7 mouse cellular contexts compared by ENCODE assay signal in the genomic region with DNA sequence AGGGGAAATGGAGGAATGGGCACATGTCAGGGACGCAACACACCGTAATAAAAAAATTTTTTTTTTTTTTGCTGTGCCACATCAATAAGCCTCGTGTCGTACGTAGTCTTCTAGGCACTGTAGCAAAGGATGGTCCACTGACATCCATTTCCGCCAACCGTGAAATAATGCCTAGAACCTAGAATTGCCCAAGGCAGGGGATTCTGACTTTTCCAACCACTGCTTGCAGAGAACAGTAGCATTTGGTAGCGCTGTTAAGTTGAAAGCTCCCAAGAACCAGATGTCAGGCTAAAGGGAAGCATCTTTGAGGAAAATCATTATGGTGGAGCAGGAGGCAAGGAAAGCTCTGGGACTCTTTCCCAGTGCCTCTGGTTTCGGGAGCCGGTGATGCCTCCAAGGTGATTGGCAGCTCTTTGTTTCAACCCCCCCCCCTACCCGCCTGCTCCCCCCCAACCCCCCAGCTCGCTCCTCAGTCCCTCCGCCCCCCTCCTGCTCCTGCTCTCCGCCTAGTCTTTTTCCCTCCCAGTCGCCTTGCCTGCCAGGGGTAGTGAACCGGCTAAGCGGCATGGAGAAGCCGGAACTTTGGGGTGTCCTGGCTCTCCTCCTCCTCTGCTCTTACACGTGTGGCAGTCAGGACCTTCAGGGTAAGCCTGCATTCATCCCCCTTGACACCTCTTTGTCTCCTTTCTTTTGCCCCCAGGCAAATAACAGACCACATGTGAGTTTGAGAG. TPM values are rescaled to one million over a fixed set of nuclear protein-coding genes. Genes with fewer than 3 reads are reported as not detected.
DNase-seq lines count a peak whose midpoint lies in the region; ATAC-seq and TF ChIP-seq lines count a peak whose summit lies in the region.

A gene (plus strand): TSS at position 500 of the 731 bp plus-strand sequence.

- intact Hi-C loops in left cerebral cortex, postnatal 36 days (cut with DNase I) = loop anchor here (5.0 kb wide), 1 partner anchor 123 kb away; a partner anchor contains a TSS

- peak within 1 kb of the TSS; percentile 64 for H3K4me3 ChIP-seq in heart, postnatal 0 days (ENCODE audit: low read depth, low read length)

- H3K36me3 ChIP-seq in heart, postnatal 0 days (replicated peaks; ENCODE audit: control insufficient read depth, insufficient read depth, low read length) = peaks cover 11% of the 10 kb centered on the region

- under 1% methylated on average over 18 of the region's 19 CpGs for WGBS in heart, postnatal 0 days

- peak within 1 kb of the TSS; percentile 92 for H3K4me2 ChIP-seq in heart, postnatal 0 days (ENCODE audit: low read depth, low read length)

- DNase-seq in right cerebral cortex, postnatal 10 days (ENCODE audit: low spot score in 2 of 2) = peak; percentile 48 to 63
- no peak for DNase-seq in right cerebral cortex, postnatal 4 days
- DNase-seq in embryo, embryonic 11 days = peak; percentile 79
- no peak for DNase-seq in heart, postnatal 0 days (ENCODE audit: low spot score)
- no peak for DNase-seq in left cerebral cortex, postnatal 36 days (ENCODE audit: low spot score in 2 of 2)
- peak; percentile 58 for DNase-seq in neural tube, embryonic 10.5 days (ENCODE audit: extremely low spot score, low spot score)
- DNase-seq in T-cell, adult 2 months (ENCODE audit: low spot score) = no peak

- H3K27me3 ChIP-seq in heart, postnatal 0 days (ENCODE audit: control insufficient read depth, insufficient read depth, low read length) = no peaks in the 10 kb centered on the region

- no peak for TF ChIP-seq CTCF in heart, postnatal 0 days (IDR thresholded peaks at IDR 0.05; ENCODE audit: low read depth)

- H3K9me3 ChIP-seq in heart, postnatal 0 days (replicated peaks; ENCODE audit: control insufficient read depth, low read length) = no peaks in the 10 kb centered on the region

- H3K27ac ChIP-seq in heart, postnatal 0 days (ENCODE audit: low read depth) = peak within 1 kb of the TSS; percentile 95

- TF ChIP-seq EP300 in heart, postnatal 0 days (IDR thresholded peaks at IDR 0.05; ENCODE audit: low read depth) = no peak

- peaks cover 11% of the 10 kb centered on the region for H3K4me1 ChIP-seq in heart, postnatal 0 days (ENCODE audit: control insufficient read depth, insufficient read depth)

- ATAC-seq in heart, postnatal 0 days (ENCODE audit: insufficient read depth, low read depth) = no peak

- H3K9ac ChIP-seq in heart, postnatal 0 days (replicated peaks; ENCODE audit: low read depth, low read length) = peak within 1 kb of the TSS; percentile 72

RNA-seq across cellular contexts. Expression of the gene that starts here (rescaled TPM):
- 21.4 and 26.4 TPM in 2 replicates for total RNA-seq in heart, postnatal 0 days (2014; rRNA removed; ENCODE audit: low replicate concordance)
- 16.4 and 17.4 TPM in 2 replicates for polyA plus RNA-seq in heart, postnatal 0 days (2015; fragmentation: Nextera tagmentation; extraction: Ambion mirVana)
- 10 to 100 TPM; 21.0 to 21.3 TPM for total RNA-seq in left cerebral cortex, postnatal 36 days (2021)

Comparison
In these comparisons a context has a peak if more than half of its experiments do, and no peak if none do; other contexts are left out.
1. DNase-seq: peak in right cerebral cortex, postnatal 10 days (2 of 2), embryo, embryonic 11 days (single experiment) and neural tube, embryonic 10.5 days (single experiment); none in right cerebral cortex, postnatal 4 days (single experiment), heart, postnatal 0 days (single experiment), left cerebral cortex, postnatal 36 days (0 of 2) and T-cell, adult 2 months (single experiment).